Mouse (Mus musculus): ENCODE measurements around the gene Rhbdf1. TPM values are rescaled to one million over a fixed set of nuclear protein-coding genes. Genes with fewer than 3 reads are reported as not detected.

Gene Rhbdf1
- 10 to 100 TPM; 13.9 to 14.4 TPM for total RNA-seq (2021)
- long read RNA-seq, experiment 1, transcript Rhbdf1-201 (18 exons, 2,946 nt): major isoform, 14 of 39 reads
- long read RNA-seq, experiment 1, partial matches to known transcripts: 0 of 39 reads
- long read RNA-seq, experiment 1, other reads (novel, unspliced or antisense): 25 of 39 reads
- long read RNA-seq, experiment 2, transcript Rhbdf1-201 (18 exons, 2,946 nt): major isoform, 11 of 29 reads
- long read RNA-seq, experiment 2, partial matches to known transcripts: 0 of 29 reads
- long read RNA-seq, experiment 2, other reads (novel, unspliced or antisense): 18 of 29 reads

DNA sequence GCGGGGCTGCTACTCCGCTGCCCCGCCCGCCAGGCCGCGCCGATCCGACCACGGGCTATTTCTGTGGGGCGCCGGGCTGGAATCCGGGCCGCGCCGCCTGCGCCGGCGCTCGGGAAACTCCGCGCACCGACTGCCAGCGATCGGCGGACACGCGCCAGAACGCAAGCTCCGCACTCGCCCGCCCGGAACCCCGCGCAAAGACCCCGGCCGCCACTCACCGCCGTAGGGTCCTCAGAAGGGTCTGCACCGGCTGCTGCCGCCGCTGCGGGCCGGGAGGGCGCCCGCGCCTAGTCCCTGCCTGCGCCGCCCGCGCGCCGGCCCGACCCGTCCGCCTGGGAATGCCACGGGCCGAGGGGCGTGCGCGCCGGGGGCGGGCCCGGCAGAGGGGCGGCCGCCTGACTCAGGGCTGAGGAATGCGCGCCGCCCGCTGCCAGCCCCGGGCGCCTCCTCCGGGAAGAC lies at the start of gene Rhbdf1:
Gene Rhbdf1 (minus strand): TSS at position 350 of the 459 bp plus-strand sequence.
- Histone ChIP-seq H3K4me3 (peak within 1 kb of the TSS; percentile 69), H3K27ac (peak within 1 kb of the TSS; percentile 66)
- intact Hi-C loops (cut with DNase I): no loop called here
- TF ChIP-seq CTCF (IDR thresholded peaks at IDR 0.05): no peak
- no peak for DNase-seq (ENCODE audit: extremely low spot score in 1 of 2, low spot score in 2 of 2)

DNA sequence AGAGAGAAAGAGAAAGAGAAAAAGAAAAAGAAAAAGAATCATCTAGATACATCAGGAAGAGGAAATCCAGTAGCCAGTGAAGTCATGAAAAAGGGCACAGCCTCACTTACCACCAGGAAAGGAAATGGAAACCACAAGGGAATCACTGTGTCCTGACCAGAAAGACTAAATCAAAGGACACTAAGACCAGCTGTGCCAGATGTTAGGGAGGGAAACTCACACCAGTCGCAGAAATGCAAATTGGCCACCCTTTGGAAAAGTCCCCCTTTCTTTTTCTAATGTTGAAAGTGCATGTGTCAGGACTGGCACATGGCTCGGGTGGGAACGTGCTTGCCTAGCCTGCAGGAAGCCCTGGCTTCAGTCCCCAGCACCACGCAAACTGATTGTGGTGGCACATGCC lies 49.1 kb upstream of the Rhbdf1 start:
- DNase-seq (ENCODE audit: extremely low spot score in 1 of 2, low spot score in 2 of 2): no peak
- no peak overlapping the region for H3K4me3 ChIP-seq
- H3K27ac ChIP-seq: no peak overlapping the region
- no peak for TF ChIP-seq CTCF (IDR thresholded peaks at IDR 0.05)
- intact Hi-C loops (cut with DNase I): no loop called here

DNA sequence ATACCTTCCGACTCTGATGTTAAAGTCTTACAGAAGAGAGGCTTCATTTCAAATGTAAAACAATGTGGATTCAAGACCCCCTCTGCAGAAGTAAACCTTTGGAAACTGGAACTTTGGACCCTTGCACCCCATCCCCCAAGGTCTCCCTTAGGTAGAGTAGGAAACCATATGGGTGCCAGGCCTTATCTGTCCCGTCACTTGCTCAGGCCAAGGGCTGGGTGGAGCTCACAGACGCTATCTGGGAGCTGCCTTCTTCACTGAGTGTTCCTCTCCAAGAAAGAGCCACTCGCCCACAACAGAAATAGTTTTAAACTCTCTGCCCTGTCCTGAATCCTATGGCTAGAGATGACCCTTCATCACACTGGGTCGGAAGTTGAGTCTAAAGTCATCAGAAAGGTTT lies 46.9 kb upstream of the Rhbdf1 start:
- TF ChIP-seq CTCF (IDR thresholded peaks at IDR 0.05): no peak
- DNase-seq (ENCODE audit: extremely low spot score in 1 of 2, low spot score in 2 of 2): no peak
- Histone ChIP-seq H3K27ac (no peak overlapping the region), H3K4me3 (no peak overlapping the region)
- intact Hi-C loops (cut with DNase I): no loop called here

DNA sequence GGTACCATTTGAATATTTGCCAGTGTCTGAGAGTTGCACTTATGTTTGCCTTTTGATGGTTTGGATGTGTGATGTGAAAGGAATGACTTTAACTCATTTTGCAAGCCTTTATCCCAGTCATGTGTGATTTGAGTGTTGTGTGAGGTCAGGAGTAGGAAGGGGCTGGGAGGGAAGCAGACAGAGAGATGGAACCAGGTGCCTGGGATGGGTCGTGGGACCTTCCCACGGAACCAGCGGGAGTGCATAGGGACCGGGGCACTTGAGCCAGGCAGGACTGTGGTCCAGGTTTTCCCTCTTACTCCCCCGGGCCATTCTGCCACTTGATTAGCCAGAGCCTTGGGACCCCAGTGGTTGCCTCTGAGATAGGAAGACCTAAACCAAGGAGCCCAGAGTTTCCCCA lies 45.9 kb upstream of the Rhbdf1 start:
- no peak for DNase-seq (ENCODE audit: extremely low spot score in 1 of 2, low spot score in 2 of 2)
- H3K4me3 ChIP-seq: peak overlapping the region; percentile 87
- intact Hi-C loops (cut with DNase I): no loop called here
- no peak for TF ChIP-seq CTCF (IDR thresholded peaks at IDR 0.05)
- H3K27ac ChIP-seq: peak overlapping the region; percentile 97

DNA sequence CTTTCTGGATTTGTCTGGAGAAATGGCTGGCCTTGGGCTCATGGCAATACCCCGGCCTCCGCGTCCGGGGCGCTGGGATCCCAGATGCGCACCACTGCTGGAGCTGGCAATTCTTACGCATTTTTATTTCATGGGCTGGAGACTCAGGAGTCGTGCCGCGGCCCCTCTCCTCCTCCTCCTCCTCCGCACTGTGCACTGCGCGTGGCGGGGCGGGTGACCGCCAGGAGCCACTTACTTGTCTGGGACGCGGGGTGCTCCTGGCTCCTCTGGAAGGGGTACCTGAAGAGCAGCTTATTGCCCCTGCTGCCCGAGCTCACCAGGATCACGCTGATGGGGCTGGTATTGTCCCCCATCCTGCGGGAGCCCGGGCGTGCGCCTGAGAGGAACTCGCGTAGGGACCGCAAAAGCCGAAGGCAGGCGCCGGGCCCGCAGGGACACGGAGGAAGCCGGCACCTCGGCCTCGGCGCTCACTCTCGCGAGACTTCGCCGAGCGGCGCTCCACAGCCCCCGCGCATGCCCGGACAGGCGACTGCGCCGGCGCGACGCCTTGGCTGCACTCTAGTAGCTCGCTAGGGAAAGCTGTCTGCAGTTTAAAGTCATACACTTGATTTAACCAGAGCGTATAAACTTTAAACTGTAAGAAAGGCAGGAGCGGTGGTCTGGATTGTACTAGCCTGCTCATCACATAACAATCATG lies 45.2 kb upstream of the Rhbdf1 start, which contains the start of gene Nprl3:
Gene Nprl3 (minus strand): TSS at position 520 of the 697 bp plus-strand sequence.
- TF ChIP-seq CTCF (IDR thresholded peaks at IDR 0.05): no peak; the same call in 1 of the 2 replicates
- peak; percentile 96 for DNase-seq (ENCODE audit: extremely low spot score in 1 of 2, low spot score in 2 of 2)
- H3K27ac ChIP-seq: peak within 1 kb of the TSS; percentile 97
- peak within 1 kb of the TSS; percentile 87 for H3K4me3 ChIP-seq
- intact Hi-C loops (cut with DNase I): no loop called here

DNA sequence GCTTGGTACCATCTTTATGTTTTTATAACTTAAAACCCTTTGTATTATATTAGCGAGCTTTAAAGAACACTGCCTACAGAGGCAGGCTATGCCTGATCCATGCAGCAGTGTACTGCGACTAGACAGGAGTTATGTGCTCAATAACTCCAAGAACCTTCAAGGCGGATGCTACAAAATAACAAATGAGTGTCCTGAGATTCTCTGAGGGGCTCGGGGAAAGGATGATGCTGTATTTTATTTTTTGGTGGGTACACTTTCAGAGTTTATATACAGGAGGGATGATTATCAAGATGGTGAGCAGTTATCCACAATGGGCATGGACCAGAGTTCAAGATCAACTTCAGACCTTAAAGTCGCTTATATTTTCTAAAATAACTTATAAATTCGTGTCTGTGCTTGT lies 44.7 kb upstream of the Rhbdf1 start:
- no peak for DNase-seq (ENCODE audit: extremely low spot score in 1 of 2, low spot score in 2 of 2)
- no peak for TF ChIP-seq CTCF (IDR thresholded peaks at IDR 0.05)
- Histone ChIP-seq H3K27ac (peak overlapping the region; percentile 97), H3K4me3 (peak overlapping the region; percentile 87)
- intact Hi-C loops (cut with DNase I): no loop called here

DNA sequence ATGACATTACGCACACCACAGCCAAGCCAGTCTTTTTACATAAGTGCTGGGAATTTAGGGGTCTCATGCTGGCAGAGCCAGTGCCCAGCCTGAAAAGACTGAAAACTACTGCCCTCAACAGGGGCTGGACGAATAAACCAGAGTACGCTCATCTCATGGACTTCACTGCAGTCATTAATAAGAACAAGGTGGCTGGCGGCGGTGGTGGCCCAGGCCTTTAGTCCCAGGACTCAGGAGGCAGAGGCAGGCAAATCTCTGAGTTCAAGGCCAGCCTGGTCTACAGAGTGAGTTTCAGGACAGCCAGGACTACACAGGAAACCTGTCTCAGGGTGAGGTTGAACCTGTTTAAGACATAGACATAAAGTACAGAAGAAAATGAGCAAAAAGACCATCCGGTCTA lies 44.1 kb upstream of the Rhbdf1 start:
- no peak overlapping the region for H3K4me3 ChIP-seq
- no peak for DNase-seq (ENCODE audit: extremely low spot score in 1 of 2, low spot score in 2 of 2)
- intact Hi-C loops (cut with DNase I): no loop called here
- H3K27ac ChIP-seq: no peak overlapping the region
- no peak for TF ChIP-seq CTCF (IDR thresholded peaks at IDR 0.05)

DNA sequence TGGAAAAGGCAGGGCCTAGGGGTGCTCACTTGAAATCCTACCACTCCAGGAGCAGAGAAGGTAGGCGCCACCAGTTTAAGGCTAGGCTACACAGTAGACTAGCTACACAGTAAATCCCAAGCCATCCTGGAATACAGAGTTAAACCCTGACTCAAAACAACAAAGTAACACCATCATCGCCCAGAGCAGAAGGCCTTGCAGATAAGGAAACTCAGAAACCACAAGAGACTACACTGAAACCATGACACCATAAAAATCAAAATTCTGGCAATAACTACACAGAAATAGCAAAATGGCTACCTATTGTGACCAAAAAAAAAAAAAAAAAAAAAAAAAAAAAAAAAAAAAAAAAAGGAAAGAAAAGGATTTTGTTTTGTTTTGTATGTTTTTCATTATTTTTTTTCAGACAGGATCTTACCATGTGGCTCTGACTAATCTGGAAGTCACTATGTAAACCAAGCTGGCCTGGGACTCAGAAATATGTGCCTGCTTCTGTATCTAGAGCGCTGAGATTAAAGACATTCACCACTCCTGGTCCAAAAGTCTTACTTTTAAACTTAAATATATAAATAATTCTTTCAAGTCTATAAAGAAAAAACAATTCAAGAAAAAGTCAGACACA lies 43.1 kb upstream of the Rhbdf1 start:
- no peak for DNase-seq (ENCODE audit: extremely low spot score in 1 of 2, low spot score in 2 of 2)
- intact Hi-C loops (cut with DNase I): no loop called here
- no peak overlapping the region for H3K4me3 ChIP-seq
- no peak overlapping the region for H3K27ac ChIP-seq
- TF ChIP-seq CTCF (IDR thresholded peaks at IDR 0.05): no peak

DNA sequence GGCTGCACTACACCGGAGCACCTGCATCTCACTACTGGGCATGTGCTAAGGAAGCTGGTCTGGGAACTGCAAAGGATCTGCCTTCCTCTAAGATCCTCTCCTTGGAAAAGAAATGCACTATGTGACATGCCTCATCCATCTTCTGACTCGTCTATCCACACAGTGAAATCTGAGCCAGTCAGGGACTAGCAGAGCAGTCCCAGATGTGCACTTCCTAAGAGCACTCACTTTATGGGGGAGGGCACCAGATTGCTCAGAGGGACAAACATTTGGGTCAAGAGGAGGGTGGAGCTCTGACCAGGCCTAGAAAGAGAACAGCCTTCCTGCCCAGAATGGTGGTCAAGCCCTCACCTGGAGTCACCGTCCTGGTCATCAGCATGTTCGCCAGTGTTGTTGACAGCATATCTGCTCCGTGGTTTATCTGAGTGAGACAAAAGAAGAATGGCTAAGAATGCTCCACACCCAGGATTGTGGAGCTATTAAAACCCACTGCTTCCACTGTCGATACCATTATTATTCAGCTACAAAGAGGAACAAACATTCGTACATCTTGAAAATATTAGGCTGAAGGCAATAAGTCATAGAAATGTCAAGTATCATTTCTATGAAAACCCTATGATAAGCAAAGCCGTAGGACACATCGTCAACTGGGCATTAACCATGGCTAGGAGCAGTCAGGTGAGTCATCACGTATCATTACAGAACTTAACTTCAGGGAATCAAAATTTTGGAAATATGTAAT lies 40.7 kb upstream of the Rhbdf1 start:
- intact Hi-C loops (cut with DNase I): no loop called here
- DNase-seq (ENCODE audit: extremely low spot score in 1 of 2, low spot score in 2 of 2): no peak
- Histone ChIP-seq H3K4me3 (no peak overlapping the region), H3K27ac (no peak overlapping the region)
- no peak for TF ChIP-seq CTCF (IDR thresholded peaks at IDR 0.05)

DNA sequence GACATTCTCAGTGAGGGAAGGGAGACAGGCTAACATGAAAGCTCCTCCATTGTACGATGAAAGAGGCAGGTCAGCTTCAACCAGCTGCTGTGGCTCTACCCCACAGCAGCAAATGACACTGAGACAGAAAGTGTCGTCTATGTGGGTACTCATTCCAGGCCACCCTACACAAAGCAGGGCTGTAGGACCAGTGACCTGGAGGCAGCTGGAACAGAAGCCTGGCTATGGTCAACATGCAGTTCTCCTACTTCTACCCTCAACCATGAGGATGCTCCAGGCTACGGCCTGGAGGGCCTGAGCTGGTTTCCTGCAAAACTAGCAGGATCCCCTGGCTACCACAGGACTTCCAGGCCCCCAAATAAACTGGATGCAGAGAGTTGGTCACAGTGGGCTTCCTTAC lies 34.5 kb upstream of the Rhbdf1 start:
- intact Hi-C loops (cut with DNase I): no loop called here
- TF ChIP-seq CTCF (IDR thresholded peaks at IDR 0.05): no peak
- no peak for DNase-seq (ENCODE audit: extremely low spot score in 1 of 2, low spot score in 2 of 2)
- no peak overlapping the region for H3K27ac ChIP-seq
- H3K4me3 ChIP-seq: no peak overlapping the region

DNA sequence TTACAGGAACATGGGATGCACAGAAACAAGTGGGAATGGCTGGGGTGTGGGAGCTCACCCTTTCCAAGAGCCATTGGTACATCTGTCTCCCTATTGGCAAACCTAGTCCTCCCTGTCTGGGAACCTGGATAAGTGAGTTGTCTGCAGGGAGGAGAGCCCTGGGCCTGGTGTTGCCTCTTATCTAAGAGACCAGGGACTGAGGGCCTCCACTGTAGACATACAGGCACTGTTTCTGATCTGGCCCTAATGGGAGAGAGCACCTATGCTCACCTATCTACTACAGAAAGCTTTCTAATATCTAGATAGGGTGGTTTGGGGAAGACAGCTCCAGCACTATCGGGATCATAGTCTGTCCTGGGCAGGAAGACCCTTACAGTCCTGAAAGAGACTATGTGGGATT lies 34.0 kb upstream of the Rhbdf1 start:
- H3K27ac ChIP-seq: no peak overlapping the region
- H3K4me3 ChIP-seq: no peak overlapping the region
- TF ChIP-seq CTCF (IDR thresholded peaks at IDR 0.05): no peak
- no peak for DNase-seq (ENCODE audit: extremely low spot score in 1 of 2, low spot score in 2 of 2)
- intact Hi-C loops (cut with DNase I): no loop called here

DNA sequence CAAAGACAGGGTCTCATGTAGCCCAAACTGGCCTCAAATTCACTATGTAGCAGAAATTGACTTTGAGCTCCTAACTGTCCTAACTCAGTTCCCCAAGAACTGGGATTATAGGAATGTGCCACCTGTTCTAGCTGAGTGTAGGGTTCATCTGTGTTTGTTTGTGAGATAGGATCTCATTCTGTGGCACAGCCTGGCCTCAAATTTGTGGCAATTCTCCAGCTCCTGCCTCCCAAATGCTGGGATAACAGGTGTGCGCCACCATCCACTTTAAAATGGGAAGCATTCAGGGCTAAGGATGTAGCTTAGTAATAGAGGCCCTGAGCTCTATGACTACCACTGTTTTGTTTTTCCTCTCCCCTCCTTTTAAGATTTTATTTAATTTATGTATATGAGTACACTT lies 31.0 kb upstream of the Rhbdf1 start:
- no peak for TF ChIP-seq CTCF (IDR thresholded peaks at IDR 0.05)
- intact Hi-C loops (cut with DNase I): no loop called here

More for the DNA sequence above, 31.0 kb upstream of the Rhbdf1 start:
- DNase-seq (ENCODE audit: extremely low spot score in 1 of 2, low spot score in 2 of 2): no peak
- no peak overlapping the region for H3K4me3 ChIP-seq
- no peak overlapping the region for H3K27ac ChIP-seq
